Mouse (Mus musculus) hindbrain, embryonic 13.5 days (tissue): ENCODE data around the gene Sf3a2. TPM values are rescaled to one million over a fixed set of nuclear protein-coding genes. Genes with fewer than 3 reads are reported as not detected.
A peak's percentile ranks its signal among the peaks of the same experiment; 100 is the strongest.

Experiments
- ATAC-seq: fragments of 200-750 bp; cut with Nextera tagmentation; 2 replicates; pipeline ENCODE4 v1.8.0; 2017; ENCODE audit warnings: moderate TSS enrichment; ENCODE audit not compliant: low FRiP score
- H3K27ac ChIP-seq: fragments of 300-500 bp; sonication (generic); 2 replicates; pipeline ENCODE4 v1.5.1; 2015; ENCODE audit warnings: inconsistent platforms, mild to moderate bottlenecking, moderate library complexity
- H3K27me3 ChIP-seq: fragments of 300-500 bp; sonication (generic); 2 replicates; pipeline ENCODE4 v1.6.1; 2015; ENCODE audit warnings: mild to moderate bottlenecking, inconsistent platforms
- H3K36me3 ChIP-seq: fragments of 300-500 bp; sonication (generic); 2 replicates; pipeline ENCODE4 v1.6.1; 2015; ENCODE audit warnings: mild to moderate bottlenecking, inconsistent platforms
- H3K4me1 ChIP-seq: fragments of 300-500 bp; sonication (generic); replicated peaks from 2 replicates; pipeline ENCODE4 v1.6.1; 2015; ENCODE audit warnings: inconsistent platforms
- H3K4me2 ChIP-seq: fragments of 300-500 bp; sonication (generic); 2 replicates; pipeline ENCODE4 v1.6.1; 2015; ENCODE audit warnings: inconsistent platforms, mild to moderate bottlenecking, moderate library complexity
- H3K4me3 ChIP-seq: fragments of 300-500 bp; sonication (generic); 2 replicates; pipeline ENCODE4 v1.5.1; 2015; ENCODE audit warnings: mild to moderate bottlenecking, inconsistent platforms
- H3K9ac ChIP-seq: fragments of 300-500 bp; sonication (generic); 2 replicates; pipeline ENCODE4 v1.6.1; 2015; ENCODE audit warnings: mild to moderate bottlenecking, inconsistent platforms
- H3K9me3 ChIP-seq: fragments of 300-500 bp; sonication (generic); 2 replicates; pipeline ENCODE4 v1.6.1; 2016; ENCODE audit warnings: inconsistent platforms
- WGBS: fragments of 180-500 bp; shearing (Covaris S2); methylation state at CpG from one replicate; pipeline ENCODE4 v1.1.7; 2015; 5-methylcytosine and 5-hydroxymethylcytosine counted together
- polyA plus RNA-seq: library from polyadenylated mRNA; unstranded; fragments of >200 nt; fragmentation: Nextera tagmentation; extraction: Ambion mirVana; gene quantifications from 2 replicates; pipeline ENCODE4 v1.2.1, GENCODE M21; 2015

Sf3a2 gene
- polyA plus RNA-seq, 1 experiment from 2014 or later = 55.9 TPM

GRCm38 (mm10) chr10:80796307-80796848 is 1.6 kb upstream of the Sf3a2 start:
- Histone ChIP-seq H3K4me1 (peaks cover 44% of the 10 kb centered on the region), H3K4me2 (peak overlapping the region; percentile 93), H3K4me3 (peak overlapping the region; percentile 92), H3K27me3 (no peaks in the 10 kb centered on the region), H3K9me3 (no peaks in the 10 kb centered on the region), H3K36me3 (peaks cover 57% of the 10 kb centered on the region), H3K27ac (no peak overlapping the region), H3K9ac (peak overlapping the region; percentile 94)
- WGBS = 87% methylated on average over 9 of the region's 9 CpGs
- ATAC-seq = no peak

GRCm38 (mm10) chr10:80797186-80798149 is 530 bp upstream of the Sf3a2 start:
- H3K9ac ChIP-seq = peak overlapping the region; percentile 94
- H3K4me2 ChIP-seq = peak overlapping the region; percentile 93
- peak overlapping the region; percentile 97 for H3K27ac ChIP-seq
- WGBS = 4% methylated on average over 58 of the region's 59 CpGs
- peaks cover 57% of the 10 kb centered on the region for H3K36me3 ChIP-seq
- ATAC-seq = peak; percentile 79
- H3K9me3 ChIP-seq = no peaks in the 10 kb centered on the region
- H3K27me3 ChIP-seq = no peaks in the 10 kb centered on the region
- peaks cover 44% of the 10 kb centered on the region for H3K4me1 ChIP-seq
- H3K4me3 ChIP-seq = peak overlapping the region; percentile 92

- peak overlapping the region; percentile 92 for H3K4me3 ChIP-seq
- no peaks in the 10 kb centered on the region for H3K9me3 ChIP-seq
These were observed 1.1 kb downstream of the Sf3a2 start for GRCm38 (mm10) chr10:80799070-80799566.

GRCm38 (mm10) chr10:80802204-80802912 is 4.4 kb downstream of the Sf3a2 start:
- H3K36me3 ChIP-seq = peaks cover 46% of the 10 kb centered on the region
- H3K4me1 ChIP-seq = peaks cover 38% of the 10 kb centered on the region
- H3K9ac ChIP-seq = no peak overlapping the region
- H3K4me3 ChIP-seq = no peak overlapping the region
- peaks cover 20% of the 10 kb centered on the region for H3K27me3 ChIP-seq
- H3K9me3 ChIP-seq = no peaks in the 10 kb centered on the region
- WGBS = 93% methylated on average over 10 of the region's 10 CpGs
- no peak for ATAC-seq
- H3K27ac ChIP-seq = no peak overlapping the region
- no peak overlapping the region for H3K4me2 ChIP-seq

More at GRCm38 (mm10) chr10:80799070-80799566, 1.1 kb downstream of the Sf3a2 start:
- Histone ChIP-seq H3K27me3 (peaks cover under 1% of the 10 kb centered on the region; the same call in 1 of the 2 replicates), H3K27ac (peak overlapping the region; percentile 97), H3K9ac (peak overlapping the region; percentile 94), H3K4me2 (peak overlapping the region; percentile 93), H3K36me3 (peaks cover 57% of the 10 kb centered on the region), H3K4me1 (peaks cover 44% of the 10 kb centered on the region)
- WGBS = 4% methylated on average over 18 of the region's 18 CpGs
- no peak for ATAC-seq

- peaks cover 46% of the 10 kb centered on the region for H3K36me3 ChIP-seq
- no peak overlapping the region for H3K4me2 ChIP-seq
- WGBS = 97% methylated on average over 3 of the region's 3 CpGs
These were observed 5.0 kb downstream of the Sf3a2 start for GRCm38 (mm10) chr10:80802996-80803395.

GRCm38 (mm10) chr10:80804340-80804739 is 6.3 kb downstream of the Sf3a2 start:
- ATAC-seq = no peak
- peaks cover 46% of the 10 kb centered on the region for H3K36me3 ChIP-seq
- WGBS = 100% methylated on average over 2 of the region's 2 CpGs

More at GRCm38 (mm10) chr10:80802996-80803395, 5.0 kb downstream of the Sf3a2 start:
- Histone ChIP-seq H3K27ac (no peak overlapping the region), H3K9ac (no peak overlapping the region), H3K27me3 (peaks cover 21% of the 10 kb centered on the region), H3K4me3 (no peak overlapping the region), H3K9me3 (no peaks in the 10 kb centered on the region), H3K4me1 (peaks cover 43% of the 10 kb centered on the region)
- ATAC-seq = no peak

GRCm38 (mm10) chr10:80804916-80805315 is 6.9 kb downstream of the Sf3a2 start, which contains the start of gene Amh:
Amh (plus strand) TSS chr10:80805243.
- H3K9ac ChIP-seq = peak within 1 kb of the TSS; percentile 82; the same call in 1 of the 2 replicates
- peaks cover 50% of the 10 kb centered on the region for H3K4me1 ChIP-seq
- H3K36me3 ChIP-seq = peaks cover 46% of the 10 kb centered on the region
- H3K9me3 ChIP-seq = no peaks in the 10 kb centered on the region
- no peak within 1 kb of the TSS for H3K4me3 ChIP-seq
- 74% methylated on average over 6 of the region's 6 CpGs for WGBS
- peaks cover 40% of the 10 kb centered on the region for H3K27me3 ChIP-seq
- H3K4me2 ChIP-seq = peak within 1 kb of the TSS; percentile 95; the same call in 1 of the 2 replicates
- no peak within 1 kb of the TSS for H3K27ac ChIP-seq
- ATAC-seq = no peak

More at GRCm38 (mm10) chr10:80804340-80804739, 6.3 kb downstream of the Sf3a2 start:
- Histone ChIP-seq H3K4me2 (no peak overlapping the region), H3K4me1 (peaks cover 54% of the 10 kb centered on the region), H3K27me3 (peaks cover 34% of the 10 kb centered on the region), H3K27ac (no peak overlapping the region), H3K4me3 (no peak overlapping the region), H3K9ac (no peak overlapping the region), H3K9me3 (no peaks in the 10 kb centered on the region)

GRCm38 (mm10) chr10:80805322-80805721 is 7.3 kb downstream of the Sf3a2 start:
- H3K9me3 ChIP-seq = no peaks in the 10 kb centered on the region
- H3K4me3 ChIP-seq = no peak overlapping the region
- 0 out of 2 replicates have a peak overlapping the region, but pooled peaks have one; percentile 29 for H3K9ac ChIP-seq
- H3K27ac ChIP-seq = no peak overlapping the region
- peaks cover 50% of the 10 kb centered on the region for H3K4me1 ChIP-seq
- H3K4me2 ChIP-seq = no peak overlapping the region
- 85% methylated on average over 5 of the region's 5 CpGs for WGBS
- H3K36me3 ChIP-seq = peaks cover 46% of the 10 kb centered on the region
- peaks cover 44% of the 10 kb centered on the region for H3K27me3 ChIP-seq
- ATAC-seq = no peak

- peak; percentile 26 for ATAC-seq
- H3K4me2 ChIP-seq = peak overlapping the region; percentile 95; the same call in 1 of the 2 replicates
- no peak overlapping the region for H3K27ac ChIP-seq
- no peak overlapping the region for H3K4me3 ChIP-seq
- no peaks in the 10 kb centered on the region for H3K9me3 ChIP-seq
- H3K4me1 ChIP-seq = peaks cover 46% of the 10 kb centered on the region
- peak overlapping the region; percentile 82; the same call in 1 of the 2 replicates for H3K9ac ChIP-seq
- peaks cover 46% of the 10 kb centered on the region for H3K36me3 ChIP-seq
- WGBS = 20% methylated on average over 3 of the region's 3 CpGs
- peaks cover 50% of the 10 kb centered on the region for H3K27me3 ChIP-seq
These were observed 7.9 kb downstream of the Sf3a2 start for GRCm38 (mm10) chr10:80805925-80806324.

GRCm38 (mm10) chr10:80806341-80807056 is 8.5 kb downstream of the Sf3a2 start:
- H3K9me3 ChIP-seq = no peaks in the 10 kb centered on the region
- peak overlapping the region; percentile 95 for H3K4me2 ChIP-seq
- peak overlapping the region; percentile 52 for H3K4me3 ChIP-seq
- 37% methylated on average over 34 of the region's 34 CpGs for WGBS
- H3K27me3 ChIP-seq = peaks cover 52% of the 10 kb centered on the region
- H3K4me1 ChIP-seq = peaks cover 46% of the 10 kb centered on the region
- peak; percentile 27 for ATAC-seq
- peak overlapping the region; percentile 89 for H3K27ac ChIP-seq
- H3K36me3 ChIP-seq = peaks cover 40% of the 10 kb centered on the region
- peak overlapping the region; percentile 82 for H3K9ac ChIP-seq

- Histone ChIP-seq H3K27me3 (peaks cover 52% of the 10 kb centered on the region), H3K9me3 (no peaks in the 10 kb centered on the region), H3K4me1 (peaks cover 46% of the 10 kb centered on the region), H3K27ac (peak overlapping the region; percentile 89), H3K4me3 (peak overlapping the region; percentile 52), H3K9ac (peak overlapping the region; percentile 82), H3K36me3 (peaks cover 34% of the 10 kb centered on the region), H3K4me2 (peak overlapping the region; percentile 95)
- peak; percentile 78 for ATAC-seq
- under 1% methylated on average over 58 of the region's 58 CpGs for WGBS
These were observed 9.1 kb downstream of the Sf3a2 start for GRCm38 (mm10) chr10:80807057-80807627.
